ENCODE assay signal across 8 mouse cellular contexts in genomic region chr8:75084382-75085064, GRCm38 (mm10). TPM values are rescaled to one million over a fixed set of nuclear protein-coding genes. Genes with fewer than 3 reads are reported as not detected.
DNase-seq lines count a peak whose midpoint lies in the region; ATAC-seq lines count a peak whose summit lies in the region.

No protein-coding gene starts in this region.

- H3K4me3 ChIP-seq in hindbrain, embryonic 10.5 days = no peak overlapping the region
- no peak overlapping the region for H3K4me3 ChIP-seq in hindbrain, embryonic 12.5 days
- no peak overlapping the region for H3K4me3 ChIP-seq in midbrain, embryonic 11.5 days (ENCODE audit: low read depth, low read length)
- H3K4me3 ChIP-seq in midbrain, embryonic 15.5 days = no peak overlapping the region
- H3K4me3 ChIP-seq in intestine, embryonic 14.5 days (ENCODE audit: low read depth, low read length) = no peak overlapping the region
- no peak overlapping the region for H3K4me3 ChIP-seq in stomach, embryonic 16.5 days (replicated peaks; ENCODE audit: low read length)

- H3K9ac ChIP-seq in hindbrain, embryonic 12.5 days = no peak overlapping the region
- no peak overlapping the region for H3K9ac ChIP-seq in midbrain, embryonic 11.5 days (ENCODE audit: low read length)
- no peak overlapping the region for H3K9ac ChIP-seq in midbrain, embryonic 15.5 days
- no peak overlapping the region for H3K9ac ChIP-seq in intestine, embryonic 14.5 days (ENCODE audit: low read length)
- no peak overlapping the region for H3K9ac ChIP-seq in stomach, embryonic 16.5 days (ENCODE audit: low read length)

- no peak for DNase-seq in hindbrain, embryonic 10.5 days (ENCODE audit: low spot score)
- peak; percentile 81 for DNase-seq in midbrain, embryonic 11.5 days (ENCODE audit: low spot score, missing footprints)
- DNase-seq in intestine, embryonic 14.5 days (ENCODE audit: low spot score) = no peak
- no peak for DNase-seq in right cerebral cortex, postnatal 14 days
- no peak for DNase-seq in frontal cortex, postnatal 10 days (ENCODE audit: low spot score in 2 of 2)

- peaks cover 17% of the 10 kb centered on the region for H3K4me1 ChIP-seq in hindbrain, embryonic 10.5 days (replicated peaks)
- H3K4me1 ChIP-seq in hindbrain, embryonic 12.5 days = 0 out of 2 replicates have a peak, but pooled peaks cover 10% of the 10 kb centered on the region
- 0 out of 2 replicates have a peak, but pooled peaks cover 2% of the 10 kb centered on the region for H3K4me1 ChIP-seq in midbrain, embryonic 11.5 days (ENCODE audit: control insufficient read depth, insufficient read depth, low read length)
- peaks cover 12% of the 10 kb centered on the region; the same call in 1 of the 2 replicates for H3K4me1 ChIP-seq in midbrain, embryonic 15.5 days
- peaks cover 7% of the 10 kb centered on the region for H3K4me1 ChIP-seq in intestine, embryonic 14.5 days (replicated peaks; ENCODE audit: control insufficient read depth, insufficient read depth, low read length)
- H3K4me1 ChIP-seq in stomach, embryonic 16.5 days (ENCODE audit: control insufficient read depth, insufficient read depth, low read length) = peaks cover 16% of the 10 kb centered on the region

- 84% methylated on average over 3 of the region's 3 CpGs for WGBS in hindbrain, embryonic 10.5 days
- WGBS in hindbrain, embryonic 12.5 days = 84% methylated on average over 3 of the region's 3 CpGs
- 65% methylated on average over 3 of the region's 3 CpGs for WGBS in midbrain, embryonic 11.5 days
- 68% methylated on average over 3 of the region's 3 CpGs for WGBS in midbrain, embryonic 15.5 days
- WGBS in intestine, embryonic 14.5 days = 67% methylated on average over 3 of the region's 3 CpGs
- 67% methylated on average over 3 of the region's 3 CpGs for WGBS in stomach, embryonic 16.5 days

- H3K27ac ChIP-seq in hindbrain, embryonic 10.5 days = peak overlapping the region; percentile 72; the same call in 1 of the 2 replicates
- H3K27ac ChIP-seq in hindbrain, embryonic 12.5 days = no peak overlapping the region
- no peak overlapping the region for H3K27ac ChIP-seq in midbrain, embryonic 11.5 days (ENCODE audit: low read depth, low read length)
- no peak overlapping the region for H3K27ac ChIP-seq in midbrain, embryonic 15.5 days
- peak overlapping the region; percentile 22 for H3K27ac ChIP-seq in intestine, embryonic 14.5 days (ENCODE audit: low read depth)
- H3K27ac ChIP-seq in stomach, embryonic 16.5 days (ENCODE audit: low read length) = peak overlapping the region; percentile 60

- H3K9me3 ChIP-seq in hindbrain, embryonic 10.5 days = no peaks in the 10 kb centered on the region
- H3K9me3 ChIP-seq in hindbrain, embryonic 12.5 days (replicated peaks) = no peaks in the 10 kb centered on the region
- no peaks in the 10 kb centered on the region for H3K9me3 ChIP-seq in midbrain, embryonic 11.5 days (ENCODE audit: control insufficient read depth, low read length)
- no peaks in the 10 kb centered on the region for H3K9me3 ChIP-seq in midbrain, embryonic 15.5 days
- no peaks in the 10 kb centered on the region for H3K9me3 ChIP-seq in intestine, embryonic 14.5 days (ENCODE audit: control insufficient read depth, low read length)
- no peaks in the 10 kb centered on the region for H3K9me3 ChIP-seq in stomach, embryonic 16.5 days (replicated peaks; ENCODE audit: control insufficient read depth, low read length)

- H3K27me3 ChIP-seq in hindbrain, embryonic 10.5 days (ENCODE audit: insufficient read depth, poor library complexity, severe bottlenecking) = no peaks in the 10 kb centered on the region
- H3K27me3 ChIP-seq in hindbrain, embryonic 12.5 days = no peaks in the 10 kb centered on the region
- H3K27me3 ChIP-seq in midbrain, embryonic 11.5 days (ENCODE audit: control insufficient read depth, insufficient read depth, low read length) = no peaks in the 10 kb centered on the region
- no peaks in the 10 kb centered on the region for H3K27me3 ChIP-seq in midbrain, embryonic 15.5 days (replicated peaks)
- H3K27me3 ChIP-seq in intestine, embryonic 14.5 days (replicated peaks; ENCODE audit: control insufficient read depth, insufficient read depth, low read length) = no peaks in the 10 kb centered on the region
- no peaks in the 10 kb centered on the region for H3K27me3 ChIP-seq in stomach, embryonic 16.5 days (ENCODE audit: control insufficient read depth, insufficient read depth, low read length)

- ATAC-seq in hindbrain, embryonic 12.5 days (ENCODE audit: low FRiP score) = no peak
- no peak for ATAC-seq in midbrain, embryonic 11.5 days (ENCODE audit: low FRiP score)
- ATAC-seq in midbrain, embryonic 15.5 days (replicated peaks) = no peak
- ATAC-seq in intestine, embryonic 14.5 days (replicated peaks; ENCODE audit: low FRiP score, low TSS enrichment, low read depth) = no peak
- ATAC-seq in stomach, embryonic 16.5 days (ENCODE audit: insufficient read depth, low FRiP score) = no peak

- no peak overlapping the region for H3K4me2 ChIP-seq in hindbrain, embryonic 12.5 days (replicated peaks)
- H3K4me2 ChIP-seq in midbrain, embryonic 11.5 days = no peak overlapping the region
- H3K4me2 ChIP-seq in midbrain, embryonic 15.5 days = no peak overlapping the region
- peak overlapping the region; percentile 41; the same call in 1 of the 2 replicates for H3K4me2 ChIP-seq in intestine, embryonic 14.5 days (ENCODE audit: low read length)
- H3K4me2 ChIP-seq in stomach, embryonic 16.5 days (ENCODE audit: low read depth, low read length) = peak overlapping the region; percentile 52; the same call in 1 of the 2 replicates

- no peaks in the 10 kb centered on the region for H3K36me3 ChIP-seq in hindbrain, embryonic 10.5 days
- H3K36me3 ChIP-seq in hindbrain, embryonic 12.5 days = no peaks in the 10 kb centered on the region
- H3K36me3 ChIP-seq in midbrain, embryonic 11.5 days (ENCODE audit: control insufficient read depth, insufficient read depth, low read length) = no peaks in the 10 kb centered on the region
- H3K36me3 ChIP-seq in midbrain, embryonic 15.5 days (replicated peaks) = no peaks in the 10 kb centered on the region
- no peaks in the 10 kb centered on the region for H3K36me3 ChIP-seq in intestine, embryonic 14.5 days (ENCODE audit: control insufficient read depth, insufficient read depth, low read length)
- H3K36me3 ChIP-seq in stomach, embryonic 16.5 days (ENCODE audit: control insufficient read depth, insufficient read depth, low read length) = no peaks in the 10 kb centered on the region

RNA-seq across cellular contexts. Expression of gene Hmox1, which starts 8.9 kb away (rescaled TPM):
- 19.9 and 22.8 TPM in 2 replicates for polyA plus RNA-seq in hindbrain, embryonic 10.5 days (2016; fragmentation: Nextera tagmentation; extraction: Ambion mirVana)
- 18.7 and 19.6 TPM in 2 replicates for polyA plus RNA-seq in hindbrain, embryonic 12.5 days (2016; fragmentation: Nextera tagmentation; extraction: Ambion mirVana)
- 13.6 and 15.7 TPM in 2 replicates for polyA plus RNA-seq in midbrain, embryonic 11.5 days (2014; fragmentation: Nextera tagmentation; extraction: Ambion mirVana)
- polyA plus RNA-seq in midbrain, embryonic 15.5 days (2015; fragmentation: Nextera tagmentation; extraction: Ambion mirVana) = 11.6 and 14.2 TPM in 2 replicates
- 8.8 and 10.1 TPM in 2 replicates for polyA plus RNA-seq in intestine, embryonic 14.5 days (2014; fragmentation: Nextera tagmentation; extraction: Ambion mirVana)
- polyA plus RNA-seq in stomach, embryonic 16.5 days (2015; fragmentation: Nextera tagmentation; extraction: Ambion mirVana) = 25.7 and 25.8 TPM in 2 replicates

RNA-seq across cellular contexts. Expression of gene Mcm5, which starts 24.8 kb away (rescaled TPM):
- polyA plus RNA-seq in hindbrain, embryonic 10.5 days (2016; fragmentation: Nextera tagmentation; extraction: Ambion mirVana) = 235 and 294 TPM in 2 replicates
- 98.7 and 105 TPM in 2 replicates for polyA plus RNA-seq in hindbrain, embryonic 12.5 days (2016; fragmentation: Nextera tagmentation; extraction: Ambion mirVana)
- polyA plus RNA-seq in midbrain, embryonic 11.5 days (2014; fragmentation: Nextera tagmentation; extraction: Ambion mirVana) = 175 and 195 TPM in 2 replicates
- polyA plus RNA-seq in midbrain, embryonic 15.5 days (2015; fragmentation: Nextera tagmentation; extraction: Ambion mirVana) = 34.0 and 34.2 TPM in 2 replicates
- polyA plus RNA-seq in intestine, embryonic 14.5 days (2014; fragmentation: Nextera tagmentation; extraction: Ambion mirVana) = 153 and 168 TPM in 2 replicates
- polyA plus RNA-seq in stomach, embryonic 16.5 days (2015; fragmentation: Nextera tagmentation; extraction: Ambion mirVana) = 112 and 117 TPM in 2 replicates

RNA-seq across cellular contexts. Expression of gene Tom1, which starts 51.0 kb away (rescaled TPM):
- polyA plus RNA-seq in hindbrain, embryonic 10.5 days (2016; fragmentation: Nextera tagmentation; extraction: Ambion mirVana) = 32.5 and 36.5 TPM in 2 replicates
- 28.1 and 28.8 TPM in 2 replicates for polyA plus RNA-seq in hindbrain, embryonic 12.5 days (2016; fragmentation: Nextera tagmentation; extraction: Ambion mirVana)
- polyA plus RNA-seq in midbrain, embryonic 11.5 days (2014; fragmentation: Nextera tagmentation; extraction: Ambion mirVana) = 23.8 and 24.2 TPM in 2 replicates
- 32.0 and 34.3 TPM in 2 replicates for polyA plus RNA-seq in midbrain, embryonic 15.5 days (2015; fragmentation: Nextera tagmentation; extraction: Ambion mirVana)
- polyA plus RNA-seq in intestine, embryonic 14.5 days (2014; fragmentation: Nextera tagmentation; extraction: Ambion mirVana) = 25.2 and 27.2 TPM in 2 replicates
- 33.2 and 34.4 TPM in 2 replicates for polyA plus RNA-seq in stomach, embryonic 16.5 days (2015; fragmentation: Nextera tagmentation; extraction: Ambion mirVana)

Comparison
In these comparisons a context has a peak if more than half of its experiments do, and no peak if none do; other contexts are left out.
1. H3K27ac ChIP-seq: peak in hindbrain, embryonic 10.5 days (single experiment), intestine, embryonic 14.5 days (single experiment) and stomach, embryonic 16.5 days (single experiment); none in hindbrain, embryonic 12.5 days (single experiment), midbrain, embryonic 11.5 days (single experiment) and midbrain, embryonic 15.5 days (single experiment).
2. H3K4me2 ChIP-seq: peak in intestine, embryonic 14.5 days (single experiment) and stomach, embryonic 16.5 days (single experiment); none in hindbrain, embryonic 12.5 days (single experiment), midbrain, embryonic 11.5 days (single experiment) and midbrain, embryonic 15.5 days (single experiment).